Mouse (Mus musculus) intestine, embryonic 15.5 days (tissue): ENCODE data around the gene Guk1. TPM values are rescaled to one million over a fixed set of nuclear protein-coding genes. Genes with fewer than 3 reads are reported as not detected.
A peak's percentile ranks its signal among the peaks of the same experiment; 100 is the strongest.

Experiments
- ATAC-seq: fragments of 200-750 bp; cut with Nextera tagmentation; 2 replicates; pipeline ENCODE4 v1.8.0; 2017; ENCODE audit warnings: moderate TSS enrichment, moderate library complexity
- H3K27ac ChIP-seq: fragments of 300-500 bp; sonication (generic); 2 replicates; pipeline ENCODE4 v1.5.1; 2015; ENCODE audit warnings: mild to moderate bottlenecking, inconsistent platforms
- H3K27me3 ChIP-seq: fragments of 300-500 bp; sonication (generic); replicated peaks from 2 replicates; pipeline ENCODE4 v1.6.1; 2015; ENCODE audit warnings: inconsistent platforms
- H3K36me3 ChIP-seq: fragments of 300-500 bp; sonication (generic); 2 replicates; pipeline ENCODE4 v1.6.1; 2015; ENCODE audit warnings: inconsistent platforms
- H3K4me1 ChIP-seq: fragments of 300-500 bp; sonication (generic); replicated peaks from 2 replicates; pipeline ENCODE4 v1.6.1; 2015; ENCODE audit warnings: inconsistent platforms
- H3K4me2 ChIP-seq: fragments of 300-500 bp; sonication (generic); replicated peaks from 2 replicates; pipeline ENCODE4 v1.6.1; 2015; ENCODE audit warnings: mild to moderate bottlenecking, inconsistent platforms
- H3K4me3 ChIP-seq: fragments of 300-500 bp; sonication (generic); replicated peaks from 2 replicates; pipeline ENCODE4 v1.5.1; 2015; ENCODE audit warnings: inconsistent platforms
- H3K9ac ChIP-seq: fragments of 300-500 bp; sonication (generic); 2 replicates; pipeline ENCODE4 v1.6.1; 2015; ENCODE audit warnings: inconsistent platforms
- H3K9me3 ChIP-seq: fragments of 300-500 bp; sonication (generic); 2 replicates; pipeline ENCODE4 v1.6.1; 2016; ENCODE audit warnings: inconsistent platforms
- WGBS: fragments of 180-500 bp; shearing (Covaris S2); methylation state at CpG from one replicate; pipeline ENCODE4 v1.1.7; 2015; 5-methylcytosine and 5-hydroxymethylcytosine counted together
- polyA plus RNA-seq: library from polyadenylated mRNA; unstranded; fragments of >200 nt; fragmentation: Nextera tagmentation; extraction: Ambion mirVana; gene quantifications from 2 replicates; pipeline ENCODE4 v1.2.1, GENCODE M21; 2015

Guk1 gene
- polyA plus RNA-seq, 1 experiment from 2014 or later = 109 TPM

DNA sequence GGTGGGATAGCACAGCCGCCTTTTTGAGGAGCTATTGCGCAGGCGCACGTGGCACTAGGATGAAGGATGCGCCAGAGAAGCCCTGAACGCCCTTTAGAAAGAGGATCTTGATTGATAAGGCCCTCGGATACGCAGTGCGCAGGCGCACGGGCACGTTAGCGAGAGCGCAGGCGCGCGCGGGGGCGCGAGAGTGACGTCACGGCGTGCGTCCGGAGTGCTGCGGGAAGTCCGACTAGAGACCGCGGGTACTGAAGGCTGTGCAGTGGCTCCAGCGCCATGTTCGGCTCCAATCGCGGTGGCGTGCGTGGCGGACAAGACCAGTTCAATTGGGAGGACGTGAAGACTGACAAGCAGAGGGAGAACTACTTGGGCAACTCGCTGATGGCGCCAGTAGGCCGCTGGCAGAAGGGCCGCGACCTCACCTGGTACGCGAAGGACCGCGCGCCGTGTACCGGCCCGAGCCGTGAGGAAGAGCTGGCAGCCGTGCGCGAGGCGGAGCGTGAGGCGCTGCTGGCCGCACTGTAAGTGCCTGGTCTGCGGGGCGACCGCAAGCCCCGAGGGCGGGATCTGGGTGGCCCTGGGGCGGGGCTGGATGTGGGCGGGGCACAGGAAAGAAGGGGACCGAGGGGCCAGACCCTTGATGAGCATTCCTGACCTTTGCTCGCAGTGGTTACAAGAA is 16.3 kb upstream of the Guk1 start, which contains the start of gene 2310033P09Rik:
2310033P09Rik (plus strand) TSS at position 169 of the 679 bp plus-strand sequence.
- peak within 1 kb of the TSS; percentile 96 for H3K27ac ChIP-seq
- peaks cover 32% of the 10 kb centered on the region for H3K4me1 ChIP-seq
- peak within 1 kb of the TSS; percentile 93 for H3K9ac ChIP-seq
- ATAC-seq = peak; percentile 89
- peak within 1 kb of the TSS; percentile 80 for H3K4me2 ChIP-seq
- H3K27me3 ChIP-seq = no peaks in the 10 kb centered on the region
- peak within 1 kb of the TSS; percentile 93 for H3K4me3 ChIP-seq
- H3K9me3 ChIP-seq = no peaks in the 10 kb centered on the region
- H3K36me3 ChIP-seq = peaks cover 37% of the 10 kb centered on the region
- under 1% methylated on average over 67 of the region's 67 CpGs for WGBS

GRCm38 (mm10) chr11:59202081-59202995 is 10.3 kb upstream of the Guk1 start, which contains the start of gene Mrpl55:
TSS of gene Mrpl55 (plus strand) at chr11:59202486.
- Histone ChIP-seq H3K27ac (peak within 1 kb of the TSS; percentile 74), H3K9ac (peak within 1 kb of the TSS; percentile 61), H3K36me3 (peaks cover 18% of the 10 kb centered on the region), H3K4me2 (peak within 1 kb of the TSS; percentile 84), H3K4me3 (peak within 1 kb of the TSS; percentile 67), H3K9me3 (no peaks in the 10 kb centered on the region), H3K4me1 (peaks cover 12% of the 10 kb centered on the region), H3K27me3 (no peaks in the 10 kb centered on the region)
- peak; percentile 95 for ATAC-seq
- WGBS = under 1% methylated on average over 63 of the region's 63 CpGs

GRCm38 (mm10) chr11:59201216-59202002 is 9.4 kb upstream of the Guk1 start:
- H3K36me3 ChIP-seq = peaks cover 18% of the 10 kb centered on the region
- H3K4me3 ChIP-seq = peak overlapping the region; percentile 67
- H3K27ac ChIP-seq = peak overlapping the region; percentile 74; the same call in 1 of the 2 replicates
- peak overlapping the region; percentile 61 for H3K9ac ChIP-seq
- H3K9me3 ChIP-seq = no peaks in the 10 kb centered on the region
- no peaks in the 10 kb centered on the region for H3K27me3 ChIP-seq
- 30% methylated on average over 16 of the region's 16 CpGs for WGBS
- peak overlapping the region; percentile 84 for H3K4me2 ChIP-seq
- ATAC-seq = peak; percentile 19
- H3K4me1 ChIP-seq = peaks cover 12% of the 10 kb centered on the region

DNA sequence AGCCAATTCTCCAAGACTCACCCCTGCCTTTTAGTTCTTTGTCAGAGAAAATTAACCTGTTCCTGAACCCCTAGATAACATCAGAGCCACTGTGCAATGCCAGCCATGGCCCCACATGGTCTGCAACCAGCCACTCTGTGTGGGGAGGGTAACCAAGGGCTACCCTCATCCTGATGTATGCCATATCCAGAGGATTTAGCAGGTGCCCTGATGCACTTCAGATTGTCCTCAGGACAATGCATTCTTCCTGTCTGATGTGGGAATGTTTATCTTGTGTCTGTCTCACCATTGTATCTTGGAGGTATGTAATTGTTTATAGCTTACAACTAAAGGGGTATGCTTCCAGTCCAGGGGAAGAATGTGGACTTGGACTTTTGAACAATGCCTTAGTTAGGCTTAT is 4.2 kb upstream of the Guk1 start:
- Histone ChIP-seq H3K36me3 (0 out of 2 replicates have a peak, but pooled peaks cover 3% of the 10 kb centered on the region), H3K4me3 (no peak overlapping the region), H3K9ac (no peak overlapping the region), H3K9me3 (no peaks in the 10 kb centered on the region), H3K27ac (no peak overlapping the region), H3K27me3 (no peaks in the 10 kb centered on the region), H3K4me2 (no peak overlapping the region), H3K4me1 (peaks cover 3% of the 10 kb centered on the region)
- no peak for ATAC-seq

- Histone ChIP-seq H3K27me3 (no peaks in the 10 kb centered on the region), H3K9me3 (no peaks in the 10 kb centered on the region), H3K4me1 (peaks cover 3% of the 10 kb centered on the region; the same call in 1 of the 2 replicates), H3K27ac (peak overlapping the region; percentile 93), H3K4me2 (peak overlapping the region; percentile 78), H3K9ac (peak overlapping the region; percentile 64), H3K36me3 (no peaks in the 10 kb centered on the region), H3K4me3 (peak overlapping the region; percentile 67)
- WGBS = under 1% methylated on average over 59 of the region's 59 CpGs
- peak; percentile 96 for ATAC-seq
Measured at GRCm38 (mm10) chr11:59191231-59192058, 567 bp downstream of the Guk1 start.

GRCm38 (mm10) chr11:59187706-59188105 is 4.3 kb downstream of the Guk1 start:
- WGBS = 64% methylated on average over 6 of the region's 6 CpGs
- peak overlapping the region; percentile 30; the same call in 1 of the 2 replicates for H3K9ac ChIP-seq
- peak; percentile 11; the same call in 1 of the 2 replicates for ATAC-seq

GRCm38 (mm10) chr11:59185490-59185889 is 6.5 kb downstream of the Guk1 start:
- H3K4me2 ChIP-seq = no peak overlapping the region
- peaks cover 18% of the 10 kb centered on the region; the same call in 1 of the 2 replicates for H3K4me1 ChIP-seq
- H3K9me3 ChIP-seq = no peaks in the 10 kb centered on the region
- no peak for ATAC-seq
- 91% methylated on average over 5 of the region's 5 CpGs for WGBS
- no peak overlapping the region for H3K27ac ChIP-seq
- H3K36me3 ChIP-seq = peaks cover 6% of the 10 kb centered on the region
- H3K9ac ChIP-seq = no peak overlapping the region
- H3K27me3 ChIP-seq = no peaks in the 10 kb centered on the region; the same call in 1 of the 2 replicates
- H3K4me3 ChIP-seq = no peak overlapping the region

More at GRCm38 (mm10) chr11:59187706-59188105, 4.3 kb downstream of the Guk1 start:
- H3K4me3 ChIP-seq = no peak overlapping the region
- no peaks in the 10 kb centered on the region for H3K27me3 ChIP-seq
- no peak overlapping the region; the same call in 1 of the 2 replicates for H3K4me2 ChIP-seq
- no peaks in the 10 kb centered on the region for H3K9me3 ChIP-seq
- no peak overlapping the region for H3K27ac ChIP-seq
- H3K36me3 ChIP-seq = peaks cover 6% of the 10 kb centered on the region
- peaks cover 15% of the 10 kb centered on the region; the same call in 1 of the 2 replicates for H3K4me1 ChIP-seq

DNA sequence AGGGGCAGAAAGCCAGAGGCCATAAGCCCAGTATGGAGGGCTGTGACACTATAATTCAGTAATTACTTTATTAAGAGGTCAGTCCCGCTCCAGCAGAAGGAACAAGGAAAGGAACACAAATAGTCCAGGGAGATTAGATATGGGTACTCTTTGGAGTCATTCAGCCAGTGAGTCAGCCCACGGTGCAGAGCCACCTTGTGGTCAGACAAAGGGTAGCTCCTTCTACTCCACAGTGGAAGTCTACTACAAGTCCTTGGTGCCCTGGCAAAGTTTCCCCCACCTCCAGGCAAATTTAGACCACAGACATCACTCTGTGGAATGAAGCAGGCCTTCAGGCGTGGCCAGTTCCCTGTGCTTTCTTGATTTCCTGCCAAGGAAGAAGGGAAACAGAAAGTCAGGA is 8.2 kb downstream of the Guk1 start:
- peaks cover 15% of the 10 kb centered on the region; the same call in 1 of the 2 replicates for H3K4me1 ChIP-seq
- peak overlapping the region; percentile 77 for H3K27ac ChIP-seq
- H3K27me3 ChIP-seq = peaks cover 6% of the 10 kb centered on the region
- H3K4me2 ChIP-seq = no peak overlapping the region
- H3K9me3 ChIP-seq = no peaks in the 10 kb centered on the region
- H3K9ac ChIP-seq = no peak overlapping the region
- no peak overlapping the region for H3K4me3 ChIP-seq
- H3K36me3 ChIP-seq = peaks cover 6% of the 10 kb centered on the region
- peak; percentile 60; the same call in 1 of the 2 replicates for ATAC-seq
- 18% methylated on average over 3 of the region's 3 CpGs for WGBS

DNA sequence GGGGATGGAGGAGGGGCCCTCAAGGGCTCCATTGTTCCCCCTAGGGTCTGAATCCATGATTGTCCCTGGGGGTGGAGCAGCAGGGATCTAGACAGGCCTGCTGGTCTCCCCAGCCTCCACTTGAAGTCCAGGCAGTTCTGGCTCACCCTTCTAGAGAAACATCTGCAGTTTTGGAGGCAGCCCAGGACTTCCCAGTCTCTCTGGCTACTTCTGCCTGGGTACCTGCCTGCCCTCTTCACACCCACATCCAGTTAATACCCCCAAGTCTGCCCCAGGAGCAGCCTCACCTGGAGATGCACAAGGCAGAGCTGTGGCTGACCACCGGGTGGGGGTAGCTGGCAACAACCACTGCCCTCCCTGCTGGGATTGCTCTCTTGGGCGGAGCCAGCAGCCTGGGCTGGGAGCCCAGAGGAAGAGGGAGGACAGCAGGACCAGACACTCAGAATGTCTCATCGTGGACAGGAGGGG is 9.1 kb downstream of the Guk1 start, which contains the start of gene Gjc2:
Gjc2 (minus strand) TSS at position 350 of the 468 bp plus-strand sequence.
- H3K4me2 ChIP-seq = peak within 1 kb of the TSS; percentile 22; the same call in 1 of the 2 replicates
- H3K9me3 ChIP-seq = no peaks in the 10 kb centered on the region
- peaks cover 15% of the 10 kb centered on the region; the same call in 1 of the 2 replicates for H3K4me1 ChIP-seq
- peak within 1 kb of the TSS; percentile 77 for H3K27ac ChIP-seq
- peaks cover 15% of the 10 kb centered on the region for H3K27me3 ChIP-seq
- peaks cover 6% of the 10 kb centered on the region for H3K36me3 ChIP-seq
- ATAC-seq = peak; percentile 48
- no peak within 1 kb of the TSS for H3K9ac ChIP-seq
- no peak within 1 kb of the TSS for H3K4me3 ChIP-seq
- 32% methylated on average over 3 of the region's 3 CpGs for WGBS

GRCm38 (mm10) chr11:59176921-59177320 is 15.1 kb downstream of the Guk1 start:
- ATAC-seq = no peak
- no peaks in the 10 kb centered on the region for H3K36me3 ChIP-seq
- no peaks in the 10 kb centered on the region for H3K9me3 ChIP-seq
- H3K4me3 ChIP-seq = peak overlapping the region; percentile 20; the same call in 1 of the 2 replicates
- peaks cover 53% of the 10 kb centered on the region for H3K27me3 ChIP-seq
- 7% methylated on average over 32 of the region's 34 CpGs for WGBS
- peaks cover 6% of the 10 kb centered on the region; the same call in 1 of the 2 replicates for H3K4me1 ChIP-seq
- H3K9ac ChIP-seq = no peak overlapping the region
- peak overlapping the region; percentile 46 for H3K4me2 ChIP-seq
- H3K27ac ChIP-seq = no peak overlapping the region
